Mouse (Mus musculus) testis, adult 2 months (tissue): ENCODE measurements around the gene Dll3. TPM values are rescaled to one million over a fixed set of nuclear protein-coding genes. Genes with fewer than 3 reads are reported as not detected.

Experiments
- H3K27ac ChIP-seq: fragments of 200-500 bp; 2 replicates; pipeline ENCODE4 v1.5.1; 2012; ENCODE audit warnings: low read depth, low read length; ENCODE audit not compliant: control insufficient read depth, insufficient read depth
- H3K27me3 ChIP-seq: fragments of 200-500 bp; 2 replicates; pipeline ENCODE4 v1.6.1; 2012; ENCODE audit warnings: mild to moderate bottlenecking, low read length, moderate library complexity; ENCODE audit not compliant: control insufficient read depth, insufficient read depth
- H3K36me3 ChIP-seq: fragments of 200-500 bp; 2 replicates; pipeline ENCODE4 v1.6.1; 2012; ENCODE audit warnings: mild to moderate bottlenecking, low read length; ENCODE audit not compliant: control insufficient read depth, insufficient read depth
- H3K4me1 ChIP-seq: fragments of 200-500 bp; 2 replicates; pipeline ENCODE4 v1.6.1; 2012; ENCODE audit warnings: low read length; ENCODE audit not compliant: control insufficient read depth, insufficient read depth
- H3K4me3 ChIP-seq: fragments of 200-500 bp; 2 replicates; pipeline ENCODE4 v1.5.1; 2012; ENCODE audit warnings: low read depth, mild to moderate bottlenecking, low read length, moderate library complexity, mixed read lengths; ENCODE audit not compliant: control insufficient read depth
- CTCF ChIP-seq: fragments of 200-500 bp; IDR thresholded peaks from 2 replicates; pipeline ENCODE4 v1.5.1; 2012; ENCODE audit warnings: low read depth, mild to moderate bottlenecking, inconsistent platforms, low read length, moderate library complexity; ENCODE audit not compliant: control insufficient read depth, insufficient read depth, insufficient replicate concordance
- POLR2A ChIP-seq: fragments of 200-500 bp; IDR thresholded peaks from 2 replicates; pipeline ENCODE4 v1.6.1; 2012; ENCODE audit warnings: low read depth, mild to moderate bottlenecking, inconsistent platforms, low read length, moderate library complexity; ENCODE audit not compliant: control insufficient read depth
- polyA plus RNA-seq: library from polyadenylated mRNA; depleted of rRNA; stranded (reverse); fragments of >200 nt; gene quantifications from 2 replicates; pipeline ENCODE4 v1.2.3, GENCODE M21; 2012

Dll3 gene
- polyA plus RNA-seq, 1 experiment, result 31.9 TPM

- TF ChIP-seq CTCF (no peak), POLR2A (no peak)
These were observed 23.3 kb upstream of the Dll3 start for GRCm38 (mm10) chr7:28325293-28325692.

GRCm38 (mm10) chr7:28321974-28322720 is 20.1 kb upstream of the Dll3 start:
- H3K27me3 ChIP-seq, result no peaks in the 10 kb centered on the region
- TF ChIP-seq CTCF, result no peak
- no peak for TF ChIP-seq POLR2A
- H3K4me1 ChIP-seq, result no peaks in the 10 kb centered on the region
- H3K4me3 ChIP-seq, result no peak overlapping the region
- H3K36me3 ChIP-seq, result peaks cover 4% of the 10 kb centered on the region
- H3K27ac ChIP-seq, result no peak overlapping the region

More at GRCm38 (mm10) chr7:28325293-28325692, 23.3 kb upstream of the Dll3 start:
- Histone ChIP-seq H3K4me3 (no peak overlapping the region), H3K36me3 (peaks cover 6% of the 10 kb centered on the region), H3K27ac (no peak overlapping the region), H3K4me1 (no peaks in the 10 kb centered on the region), H3K27me3 (no peaks in the 10 kb centered on the region)

DNA sequence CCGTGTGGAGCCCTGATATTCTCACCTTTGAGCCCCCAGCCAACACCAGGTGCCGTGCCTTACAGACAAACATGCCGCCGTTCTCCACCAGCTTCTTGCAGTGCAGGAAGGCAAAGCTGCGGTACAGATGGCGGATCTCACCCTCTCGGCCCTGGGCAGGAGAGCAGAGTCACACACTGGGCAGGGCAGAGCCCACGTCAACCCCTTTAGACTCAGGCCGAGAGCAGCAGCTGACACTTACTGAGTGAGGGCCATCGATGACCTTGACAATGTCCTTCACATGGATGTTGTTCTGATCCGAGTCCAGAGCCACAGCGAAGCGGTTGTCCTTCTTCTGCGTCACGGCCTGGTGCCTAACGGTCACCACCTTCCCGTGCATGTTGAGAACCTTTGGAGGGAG is 16.7 kb upstream of the Dll3 start:
- no peaks in the 10 kb centered on the region; the same call in none of the 2 replicates for H3K36me3 ChIP-seq
- H3K4me1 ChIP-seq, result no peaks in the 10 kb centered on the region
- TF ChIP-seq POLR2A (no peak), CTCF (no peak)
- no peak overlapping the region for H3K4me3 ChIP-seq
- no peak overlapping the region for H3K27ac ChIP-seq
- H3K27me3 ChIP-seq, result no peaks in the 10 kb centered on the region

GRCm38 (mm10) chr7:28318036-28318435 is 16.0 kb upstream of the Dll3 start:
- Histone ChIP-seq H3K36me3 (no peaks in the 10 kb centered on the region; the same call in none of the 2 replicates), H3K27ac (no peak overlapping the region), H3K4me1 (no peaks in the 10 kb centered on the region), H3K27me3 (no peaks in the 10 kb centered on the region), H3K4me3 (no peak overlapping the region)
- no peak for TF ChIP-seq CTCF
- TF ChIP-seq POLR2A, result no peak

DNA sequence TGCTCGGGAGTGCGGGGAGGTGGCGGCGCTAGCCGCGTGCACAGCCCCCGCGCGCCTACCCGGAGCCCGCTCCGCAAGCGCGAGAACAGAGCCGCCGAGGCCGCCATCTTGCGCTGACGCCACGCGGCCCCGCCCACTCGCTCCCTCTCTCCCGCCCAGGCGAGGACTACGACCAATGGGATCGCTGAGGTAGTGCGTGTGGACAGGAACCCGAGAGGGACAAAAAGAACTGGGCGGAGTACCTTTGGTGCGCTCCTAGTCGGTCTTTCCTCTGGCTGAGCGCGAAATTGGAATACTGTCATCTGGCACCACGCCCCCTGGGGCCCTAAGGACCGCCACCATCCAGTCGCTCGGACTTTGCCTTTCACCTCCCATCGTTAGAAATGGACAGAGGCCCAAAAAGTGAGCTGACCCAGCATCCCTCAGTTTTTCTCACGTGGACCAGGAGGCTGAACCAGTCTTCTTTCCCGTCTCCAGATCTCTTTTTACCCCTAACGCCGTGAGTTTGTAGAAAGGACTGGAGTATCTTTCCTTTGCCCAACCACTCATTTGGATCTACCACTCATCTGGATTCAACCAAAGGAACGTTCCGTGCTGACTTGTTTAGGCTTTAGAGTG is 10.0 kb upstream of the Dll3 start, which contains the start of gene Timm50:
Gene Timm50 (minus strand): TSS at position 147 of the 618 bp plus-strand sequence.
- H3K4me1 ChIP-seq, result peaks cover 9% of the 10 kb centered on the region

DNA sequence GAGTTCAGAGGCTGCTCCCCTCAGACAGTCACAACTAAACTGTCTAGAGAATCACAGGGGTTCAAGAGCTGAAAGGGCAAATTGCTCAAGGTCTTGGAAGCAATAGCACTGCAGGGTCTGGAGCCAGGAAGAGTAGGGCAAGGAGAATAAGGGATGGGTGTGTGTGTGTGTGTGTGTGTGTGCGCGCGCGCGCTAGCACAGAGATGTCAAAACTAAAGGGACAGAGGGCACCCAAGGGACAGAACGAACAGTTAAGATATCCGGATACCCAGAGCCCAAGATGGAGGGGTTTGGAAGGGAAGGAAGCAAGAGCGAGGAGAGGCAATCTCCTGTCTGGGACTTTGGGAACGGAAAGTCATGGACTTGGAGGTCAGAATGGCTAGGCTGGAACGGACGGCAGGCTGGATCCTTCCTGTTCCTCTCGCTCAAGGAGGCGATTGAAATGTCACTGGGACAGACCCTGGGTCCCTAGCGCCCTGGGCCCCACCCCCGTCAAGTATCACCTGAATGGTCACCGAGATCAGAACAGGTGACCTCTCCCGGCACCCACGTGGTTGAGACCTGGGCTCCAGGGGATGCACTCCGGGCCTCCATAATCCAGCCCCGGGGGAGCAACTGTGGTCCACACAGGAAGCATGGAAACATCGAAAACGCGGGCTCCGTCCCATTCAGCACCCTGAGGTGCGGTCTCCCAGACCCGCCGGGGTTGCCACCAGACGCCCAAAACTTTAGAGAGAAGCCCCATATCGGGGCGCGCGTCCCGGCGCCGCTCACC is 9.3 kb upstream of the Dll3 start:
- TF ChIP-seq CTCF (no peak), POLR2A (no peak)
- Histone ChIP-seq H3K36me3 (no peaks in the 10 kb centered on the region; the same call in 1 of the 2 replicates), H3K27me3 (no peaks in the 10 kb centered on the region)

More for the DNA sequence above, 10.0 kb upstream of the Dll3 start, which contains the start of gene Timm50:
- Histone ChIP-seq H3K27me3 (no peaks in the 10 kb centered on the region), H3K27ac (peak within 1 kb of the TSS; percentile 66), H3K36me3 (no peaks in the 10 kb centered on the region; the same call in 1 of the 2 replicates), H3K4me3 (peak within 1 kb of the TSS; percentile 95)
- TF ChIP-seq CTCF (0 out of 2 replicates have a peak, but pooled peaks have one; percentile 15), POLR2A (peak; percentile 58)

More for the DNA sequence above, 9.3 kb upstream of the Dll3 start:
- H3K4me3 ChIP-seq, result peak overlapping the region; percentile 95
- peak overlapping the region; percentile 66 for H3K27ac ChIP-seq
- peaks cover 9% of the 10 kb centered on the region for H3K4me1 ChIP-seq
